Mouse (Mus musculus): ENCODE data around the gene Dgkg.

The Dgkg gene

GRCm38 (mm10) chr16:22598741-22599140, 58.3 kb downstream of the Dgkg start:
- DNase-seq (ENCODE audit: low read depth, low spot score): no peak

- DNase-seq (ENCODE audit: low read depth, low spot score): no peak
Measured at GRCm38 (mm10) chr16:22596394-22596793, 60.6 kb downstream of the Dgkg start.

- no peak for DNase-seq (ENCODE audit: low read depth, low spot score)
Measured at GRCm38 (mm10) chr16:22593907-22594306, 63.1 kb downstream of the Dgkg start.

GRCm38 (mm10) chr16:22589619-22590018, 67.4 kb downstream of the Dgkg start:
- no peak for DNase-seq (ENCODE audit: low read depth, low spot score)

- no peak for DNase-seq (ENCODE audit: low read depth, low spot score)
Measured at GRCm38 (mm10) chr16:22586151-22586836, 70.7 kb downstream of the Dgkg start.

- DNase-seq (ENCODE audit: low read depth, low spot score): no peak
Measured at GRCm38 (mm10) chr16:22585523-22585922, 71.5 kb downstream of the Dgkg start.

GRCm38 (mm10) chr16:22583401-22583800, 73.6 kb downstream of the Dgkg start:
- DNase-seq (ENCODE audit: low read depth, low spot score): no peak

GRCm38 (mm10) chr16:22582173-22582929, 74.7 kb downstream of the Dgkg start:
- no peak for DNase-seq (ENCODE audit: low read depth, low spot score)

GRCm38 (mm10) chr16:22580103-22580502, 76.9 kb downstream of the Dgkg start:
- DNase-seq (ENCODE audit: low read depth, low spot score): peak; percentile 82

- DNase-seq (ENCODE audit: low read depth, low spot score): no peak
Measured at GRCm38 (mm10) chr16:22578883-22579282, 78.1 kb downstream of the Dgkg start.

- no peak for DNase-seq (ENCODE audit: low read depth, low spot score)
Measured at GRCm38 (mm10) chr16:22577656-22578055, 79.4 kb downstream of the Dgkg start.

- DNase-seq (ENCODE audit: low read depth, low spot score): no peak
Measured at GRCm38 (mm10) chr16:22574164-22574563, 82.9 kb downstream of the Dgkg start.

- peak; percentile 80 for DNase-seq (ENCODE audit: low read depth, low spot score)
Measured at GRCm38 (mm10) chr16:22572641-22573341, 84.2 kb downstream of the Dgkg start.

- no peak for DNase-seq (ENCODE audit: low read depth, low spot score)
Measured at GRCm38 (mm10) chr16:22564907-22565272, 92.1 kb downstream of the Dgkg start.

- DNase-seq (ENCODE audit: low read depth, low spot score): peak; percentile 82
Measured at GRCm38 (mm10) chr16:22564259-22564906, 92.6 kb downstream of the Dgkg start.

GRCm38 (mm10) chr16:22563594-22563993, 93.4 kb downstream of the Dgkg start:
- no peak for DNase-seq (ENCODE audit: low read depth, low spot score)

- DNase-seq (ENCODE audit: low read depth, low spot score): peak; percentile 79
Measured at GRCm38 (mm10) chr16:22554996-22555395, 102.0 kb downstream of the Dgkg start.

GRCm38 (mm10) chr16:22552351-22552750, 104.7 kb downstream of the Dgkg start:
- no peak for DNase-seq (ENCODE audit: low read depth, low spot score)

GRCm38 (mm10) chr16:22551231-22552000, 105.6 kb downstream of the Dgkg start:
- no peak for DNase-seq (ENCODE audit: low read depth, low spot score)

GRCm38 (mm10) chr16:22549346-22549745, 107.7 kb downstream of the Dgkg start:
- DNase-seq (ENCODE audit: low read depth, low spot score): no peak
